Comparison of ENCODE assay signal across 8 mouse cellular contexts in genomic region chr19:6401131-6401815, GRCm38 (mm10). TPM values are rescaled to one million over a fixed set of nuclear protein-coding genes. Genes with fewer than 3 reads are reported as not detected.
DNase-seq lines count a peak whose midpoint lies in the region; ATAC-seq and TF ChIP-seq lines count a peak whose summit lies in the region.

No protein-coding gene starts in this region.

- peak overlapping the region; percentile 94 for H3K4me2 ChIP-seq in forebrain, embryonic 16.5 days (ENCODE audit: low read length)

- H3K9ac ChIP-seq in forebrain, embryonic 16.5 days (replicated peaks; ENCODE audit: low read depth, low read length), result peak overlapping the region; percentile 33

- no peak overlapping the region for H3K27ac ChIP-seq in cerebellum, adult 2 months (ENCODE audit: insufficient read depth, low read length)
- no peak overlapping the region for H3K27ac ChIP-seq in forebrain, embryonic 16.5 days (ENCODE audit: low read length)
- peak overlapping the region; percentile 53 for H3K27ac ChIP-seq in small intestine, adult 2 months (ENCODE audit: insufficient read depth, low read depth, low read length)

- H3K4me3 ChIP-seq in cerebellum, adult 2 months (replicated peaks; ENCODE audit: insufficient read depth, low read depth, low read length), result peak overlapping the region; percentile 32
- H3K4me3 ChIP-seq in forebrain, embryonic 16.5 days (replicated peaks; ENCODE audit: low read length), result peak overlapping the region; percentile 68
- peak overlapping the region; percentile 60 for H3K4me3 ChIP-seq in small intestine, adult 2 months (ENCODE audit: low read depth, low read length)

- peaks cover 5% of the 10 kb centered on the region; the same call in 1 of the 2 replicates for H3K4me1 ChIP-seq in cerebellum, adult 2 months (ENCODE audit: control insufficient read depth, insufficient read depth, low read length)
- H3K4me1 ChIP-seq in forebrain, embryonic 16.5 days (replicated peaks; ENCODE audit: control insufficient read depth, insufficient read depth, low read length), result peaks cover 33% of the 10 kb centered on the region
- H3K4me1 ChIP-seq in small intestine, adult 2 months (ENCODE audit: control insufficient read depth, insufficient read depth, insufficient read length, low read length), result peaks cover 13% of the 10 kb centered on the region

- intact Hi-C loops in heart, postnatal 25 days (cut with DNase I), result loop anchor here (2.0 kb wide), 1 partner anchor 52 kb away; no protein-coding TSS in a partner anchor
- intact Hi-C loops in left cerebral cortex, postnatal 14 days (cut with DNase I), result no loop called here

- ATAC-seq in forebrain, embryonic 16.5 days, result 0 out of 2 replicates have a peak, but pooled peaks have one; percentile 9
- ATAC-seq in megakaryocyte-erythroid progenitor cell, adult 5-6 weeks (replicated peaks; ENCODE audit: low FRiP score, low TSS enrichment, poor library complexity, severe bottlenecking), result peak; percentile 62; the same call in 1 of the 2 replicates

- peak; percentile 65 for TF ChIP-seq CTCF in cerebellum, adult 2 months (IDR thresholded peaks at IDR 0.05; ENCODE audit: borderline replicate concordance, insufficient read depth, low read depth, low read length)
- peak; percentile 78 for TF ChIP-seq CTCF in small intestine, adult 2 months (IDR thresholded peaks at IDR 0.05; ENCODE audit: extremely low read depth, insufficient read length, insufficient replicate concordance, low read depth, low read length)

- DNase-seq in R1 (ENCODE audit: low read depth, low spot score) (peak; percentile 93), adipocyte (ENCODE audit: low spot score) (no peak)
- peak; percentile 66 to 75 for DNase-seq in cerebellum, adult 2 months
- DNase-seq in heart, postnatal 25 days (ENCODE audit: low spot score), result peak; percentile 73
- DNase-seq in left cerebral cortex, postnatal 14 days (ENCODE audit: low spot score in 2 of 2), result peak; percentile 67 to 71

- H3K27me3 ChIP-seq in cerebellum, adult 2 months (ENCODE audit: control insufficient read depth, insufficient read depth, low read length), result no peaks in the 10 kb centered on the region
- H3K27me3 ChIP-seq in forebrain, embryonic 16.5 days (replicated peaks; ENCODE audit: control insufficient read depth, insufficient read depth, low read length), result peaks cover 10% of the 10 kb centered on the region
- peaks cover 30% of the 10 kb centered on the region for H3K27me3 ChIP-seq in small intestine, adult 2 months (ENCODE audit: control insufficient read depth, insufficient read depth, low read length)

- TF ChIP-seq POLR2A in cerebellum, adult 2 months (IDR thresholded peaks at IDR 0.05; ENCODE audit: borderline replicate concordance, insufficient read depth, low read length), result no peak
- no peak for TF ChIP-seq POLR2A in small intestine, adult 2 months (IDR thresholded peaks at IDR 0.05; ENCODE audit: low read depth, low read length)

- H3K36me3 ChIP-seq in forebrain, embryonic 16.5 days (ENCODE audit: control insufficient read depth, insufficient read depth), result no peaks in the 10 kb centered on the region
- H3K36me3 ChIP-seq in small intestine, adult 2 months (ENCODE audit: control insufficient read depth, insufficient read depth, low read length), result no peaks in the 10 kb centered on the region

- no peaks in the 10 kb centered on the region for H3K9me3 ChIP-seq in forebrain, embryonic 16.5 days (ENCODE audit: control insufficient read depth, low read length)

- WGBS in cerebellum, adult 2 months, result 2% methylated on average over 32 of the region's 32 CpGs
- WGBS in forebrain, embryonic 16.5 days, result under 1% methylated on average over 32 of the region's 32 CpGs
- WGBS in small intestine, adult 2 months, result 1% methylated on average over 32 of the region's 32 CpGs

RNA-seq across cellular contexts. Expression of gene Rasgrp2, which starts 2.1 kb away (rescaled TPM):
- 78.5 and 90.1 TPM in 2 replicates for polyA plus RNA-seq in cerebellum, adult 2 months (2012; rRNA removed)
- 48.8 and 60.8 TPM in 2 replicates for polyA plus RNA-seq in forebrain, embryonic 16.5 days (2015; fragmentation: Nextera tagmentation; extraction: Ambion mirVana)
- 10 to 100 TPM; 43.2 to 55.2 TPM for total RNA-seq in heart, postnatal 25 days (2021)
- 10 to 100 TPM; 83.3 to 87.2 TPM for total RNA-seq in left cerebral cortex, postnatal 14 days (2021)
- 41.2 and 64.6 TPM in 2 replicates for total RNA-seq in megakaryocyte-erythroid progenitor cell, adult 5-6 weeks (2014; fragmentation: Nextera tagmentation)
- total RNA-seq in megakaryocyte-erythroid progenitor cell, adult 5-6 weeks (2017), result 21.6 and 32.0 TPM in 2 replicates
- polyA plus RNA-seq in small intestine, adult 2 months (2012; rRNA removed), result 38.3 and 40.9 TPM in 2 replicates

RNA-seq across cellular contexts. Expression of gene Pygm, which starts 17.1 kb away (rescaled TPM):
- 90.1 and 101 TPM in 2 replicates for polyA plus RNA-seq in cerebellum, adult 2 months (2012; rRNA removed)
- polyA plus RNA-seq in forebrain, embryonic 16.5 days (2015; fragmentation: Nextera tagmentation; extraction: Ambion mirVana), result 2.4 and 2.8 TPM in 2 replicates
- 1,000 to 10,000 TPM; 1,128 to 1,145 TPM for total RNA-seq in heart, postnatal 25 days (2021)
- total RNA-seq in left cerebral cortex, postnatal 14 days (2021), result 10 to 100 TPM; 20.6 to 31.9 TPM
- total RNA-seq in megakaryocyte-erythroid progenitor cell, adult 5-6 weeks (2014; fragmentation: Nextera tagmentation), result 4.9 TPM in 1 of 2 replicates, not detected in the other
- total RNA-seq in megakaryocyte-erythroid progenitor cell, adult 5-6 weeks (2017), result 0.04 and 4.9 TPM in 2 replicates
- 3.2 and 5.0 TPM in 2 replicates for polyA plus RNA-seq in small intestine, adult 2 months (2012; rRNA removed)

RNA-seq across cellular contexts. Expression of gene Nrxn2, which starts 17.3 kb away (rescaled TPM):
- 420 and 504 TPM in 2 replicates for polyA plus RNA-seq in cerebellum, adult 2 months (2012; rRNA removed)
- 28.1 and 28.5 TPM in 2 replicates for polyA plus RNA-seq in forebrain, embryonic 16.5 days (2015; fragmentation: Nextera tagmentation; extraction: Ambion mirVana)
- 1 to 10 TPM; 3.4 to 4.4 TPM for total RNA-seq in heart, postnatal 25 days (2021)
- 100 to 1,000 TPM; 700 to 756 TPM for total RNA-seq in left cerebral cortex, postnatal 14 days (2021)
- total RNA-seq in megakaryocyte-erythroid progenitor cell, adult 5-6 weeks (2014; fragmentation: Nextera tagmentation), result not detected in 2 replicates
- not detected in 2 replicates for total RNA-seq in megakaryocyte-erythroid progenitor cell, adult 5-6 weeks (2017)
- 2.0 and 2.9 TPM in 2 replicates for polyA plus RNA-seq in small intestine, adult 2 months (2012; rRNA removed)

RNA-seq across cellular contexts. Expression of gene Sf1, which starts 37.8 kb away (rescaled TPM):
- 175 and 196 TPM in 2 replicates for polyA plus RNA-seq in cerebellum, adult 2 months (2012; rRNA removed)
- 122 and 127 TPM in 2 replicates for polyA plus RNA-seq in forebrain, embryonic 16.5 days (2015; fragmentation: Nextera tagmentation; extraction: Ambion mirVana)
- 10 to 100 TPM; 76.1 to 88.8 TPM for total RNA-seq in heart, postnatal 25 days (2021)
- total RNA-seq in left cerebral cortex, postnatal 14 days (2021), result 100 to 1,000 TPM; 185 to 186 TPM
- total RNA-seq in megakaryocyte-erythroid progenitor cell, adult 5-6 weeks (2014; fragmentation: Nextera tagmentation), result 286 and 398 TPM in 2 replicates
- 253 and 302 TPM in 2 replicates for total RNA-seq in megakaryocyte-erythroid progenitor cell, adult 5-6 weeks (2017)
- 99.0 and 171 TPM in 2 replicates for polyA plus RNA-seq in small intestine, adult 2 months (2012; rRNA removed)

Comparison
In these comparisons a context has a peak if more than half of its experiments do, and no peak if none do; other contexts are left out.
1. RNA of gene Pygm, which starts 17.1 kb away (total RNA-seq): 1,128 to 1,145 TPM in heart, postnatal 25 days; 20.6 to 31.9 TPM in left cerebral cortex, postnatal 14 days and 0.04 to 4.9 TPM in megakaryocyte-erythroid progenitor cell, adult 5-6 weeks; every median in the first group is over 10 times any median in the second.
2. RNA of gene Nrxn2, which starts 17.3 kb away (total RNA-seq): 700 to 756 TPM in left cerebral cortex, postnatal 14 days; 3.4 to 4.4 TPM in heart, postnatal 25 days and not detected in megakaryocyte-erythroid progenitor cell, adult 5-6 weeks; every median in the first group is over 100 times any median in the second.
3. Peak in every context shown above with its lines, with median percentiles within 50 percentile points of each other: H3K4me3 ChIP-seq.